Mouse (Mus musculus): Measurements from ENCODE around the gene Sipa1l3. TPM values are rescaled to one million over a fixed set of nuclear protein-coding genes. Genes with fewer than 3 reads are reported as not detected.

Sipa1l3 gene
- total RNA-seq, 2 experiments from 2014 or later: 122 to 125 TPM

GRCm38 (mm10) chr7:29309221-29309721, 209.2 kb downstream of the Sipa1l3 start:
- DNase-seq (ENCODE audit: low spot score in 2 of 2): peak; percentile 65 to 72

GRCm38 (mm10) chr7:29307350-29308104, 210.9 kb downstream of the Sipa1l3 start:
- peak; percentile 96 to 98 for DNase-seq (ENCODE audit: low spot score in 2 of 2)

DNA sequence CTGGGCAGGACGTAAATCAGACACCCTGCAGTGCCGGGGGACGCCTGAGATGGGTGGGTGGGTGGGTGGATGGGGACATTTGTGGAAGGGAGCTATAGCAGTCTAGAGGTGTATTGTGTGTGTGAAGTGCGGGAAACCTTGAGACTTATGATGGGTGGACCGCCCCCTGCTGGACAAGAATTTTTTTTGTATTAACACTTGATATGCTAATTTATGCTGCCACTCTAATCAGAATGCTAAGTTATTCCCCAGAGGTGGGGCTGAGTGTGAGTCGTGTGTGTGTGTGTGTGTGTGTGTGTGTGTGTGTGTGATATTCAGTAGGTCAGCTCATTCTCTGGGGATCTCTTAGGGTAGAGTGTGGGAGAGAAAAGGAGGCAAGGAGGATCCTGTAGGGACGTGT, 211.8 kb downstream of the Sipa1l3 start:
- DNase-seq (ENCODE audit: low spot score in 2 of 2): peak; percentile 46 to 68

GRCm38 (mm10) chr7:29306108-29306507, 212.3 kb downstream of the Sipa1l3 start:
- DNase-seq (ENCODE audit: low spot score in 2 of 2): no peak

GRCm38 (mm10) chr7:29305263-29305988, 213.0 kb downstream of the Sipa1l3 start:
- peak; percentile 30 to 49 for DNase-seq (ENCODE audit: low spot score in 2 of 2)

- peak; percentile 32 to 54 for DNase-seq (ENCODE audit: low spot score in 2 of 2)
These were observed 213.8 kb downstream of the Sipa1l3 start for GRCm38 (mm10) chr7:29304463-29305262.

DNA sequence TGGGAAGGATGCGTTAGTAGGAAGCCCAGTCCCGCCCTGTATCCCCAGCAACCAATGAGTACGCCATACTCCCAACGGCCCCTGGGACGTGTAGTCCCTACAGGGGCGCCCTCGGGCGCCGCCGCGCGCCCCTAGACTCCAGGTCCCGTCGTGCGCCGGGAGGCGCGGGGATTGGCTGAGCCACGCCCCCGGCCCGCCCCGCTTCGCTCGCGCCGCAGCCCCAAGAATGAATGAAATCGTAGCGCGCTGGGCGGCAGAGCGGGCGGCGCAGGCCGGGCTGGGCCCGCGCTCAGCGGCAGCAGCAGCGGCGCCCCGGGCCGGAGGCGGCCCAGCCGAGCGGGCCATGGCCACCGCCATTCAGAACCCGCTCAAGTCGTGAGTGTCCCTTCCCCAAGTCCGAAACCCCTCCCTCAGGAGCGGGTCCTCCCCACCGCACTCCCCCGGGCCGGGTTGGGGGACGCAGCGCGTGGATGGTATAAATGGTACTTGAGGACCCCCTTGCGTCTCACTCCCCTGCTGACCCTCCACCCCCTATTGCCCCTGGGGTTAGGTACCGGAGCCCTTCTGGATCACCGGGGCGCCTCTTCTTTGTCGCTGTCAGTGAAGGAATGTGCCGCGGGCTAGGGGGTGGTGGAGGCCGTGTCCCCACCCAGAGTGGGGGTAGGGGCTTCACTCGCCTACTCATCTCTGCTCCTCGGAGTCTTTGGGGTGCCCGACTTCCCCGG, 214.5 kb downstream of the Sipa1l3 start, which contains the start of gene Dpf1:
Dpf1 (plus strand) TSS at position 214 of the 725 bp plus-strand sequence.
- DNase-seq (ENCODE audit: low spot score in 2 of 2): peak; percentile 86 to 92

DNA sequence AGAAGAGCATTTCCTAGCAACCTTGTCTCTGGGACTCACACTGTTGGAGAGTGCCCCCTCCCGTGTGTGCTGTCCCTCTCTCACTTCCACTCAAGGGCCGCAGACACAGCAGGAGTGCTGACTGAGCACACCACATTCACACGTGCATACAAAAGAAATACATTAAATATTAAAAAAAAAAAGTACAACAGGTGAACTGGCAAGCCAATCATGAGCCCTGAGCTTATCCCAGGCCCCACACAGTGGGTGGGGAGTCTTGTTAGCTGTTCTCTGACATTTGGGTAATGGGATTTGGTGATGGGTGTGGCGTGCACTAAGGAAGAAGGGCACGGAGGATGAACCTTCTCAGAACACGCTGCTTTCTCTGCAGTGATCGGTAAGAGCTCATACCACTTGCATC, 215.8 kb downstream of the Sipa1l3 start:
- DNase-seq (ENCODE audit: low spot score in 2 of 2): no peak

DNA sequence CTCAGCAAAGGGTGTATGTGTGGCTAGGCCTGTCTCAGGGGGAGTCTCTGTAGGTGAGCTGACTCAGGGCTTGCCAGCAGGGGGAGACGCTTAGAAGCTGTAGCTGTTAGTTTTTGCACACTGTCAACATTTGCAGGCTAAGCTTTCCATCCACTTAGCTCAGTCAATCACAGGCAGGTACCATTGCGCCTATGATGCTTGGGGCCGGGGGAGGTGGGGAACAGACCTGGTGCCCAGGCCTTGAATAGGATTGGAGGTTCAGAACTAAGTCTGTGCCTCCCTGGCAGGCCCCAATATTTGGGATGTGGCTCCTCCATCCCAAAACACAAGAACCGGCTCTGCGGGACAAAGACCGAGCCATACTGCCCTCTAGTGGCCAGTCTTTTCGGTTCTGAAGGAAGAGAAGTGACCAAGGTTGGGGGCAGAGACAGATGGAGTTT, 217.3 kb downstream of the Sipa1l3 start:
- DNase-seq (ENCODE audit: low spot score in 2 of 2): peak; percentile 78 to 84

DNA sequence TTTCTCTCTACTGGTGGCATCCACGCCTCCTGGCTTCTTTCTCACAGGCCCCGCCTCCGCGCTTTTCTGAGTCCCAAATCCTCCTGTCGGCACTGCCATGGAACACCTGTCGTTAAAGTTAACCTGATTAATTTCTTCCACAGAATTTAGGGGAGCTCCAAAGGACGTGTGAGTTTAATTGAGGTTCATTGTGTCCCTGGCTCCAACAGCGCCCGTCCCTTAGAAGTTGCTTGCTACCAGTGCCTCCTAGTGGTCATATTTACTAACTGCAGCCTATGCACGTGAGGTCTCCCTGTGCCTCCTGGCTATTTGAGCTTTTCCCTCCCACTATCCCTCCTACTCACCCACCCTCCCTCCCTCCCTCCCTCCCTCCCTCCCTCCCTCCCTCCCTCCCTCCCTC, 221.4 kb downstream of the Sipa1l3 start:
- DNase-seq (ENCODE audit: low spot score in 2 of 2): peak; percentile 64 to 72

GRCm38 (mm10) chr7:29295861-29296647, 222.4 kb downstream of the Sipa1l3 start:
- no peak for DNase-seq (ENCODE audit: low spot score in 2 of 2)

- peak in 1 of 2 experiments; percentile 14 for DNase-seq (ENCODE audit: low spot score in 2 of 2)
These were observed 224.2 kb downstream of the Sipa1l3 start for GRCm38 (mm10) chr7:29294111-29294761.

DNA sequence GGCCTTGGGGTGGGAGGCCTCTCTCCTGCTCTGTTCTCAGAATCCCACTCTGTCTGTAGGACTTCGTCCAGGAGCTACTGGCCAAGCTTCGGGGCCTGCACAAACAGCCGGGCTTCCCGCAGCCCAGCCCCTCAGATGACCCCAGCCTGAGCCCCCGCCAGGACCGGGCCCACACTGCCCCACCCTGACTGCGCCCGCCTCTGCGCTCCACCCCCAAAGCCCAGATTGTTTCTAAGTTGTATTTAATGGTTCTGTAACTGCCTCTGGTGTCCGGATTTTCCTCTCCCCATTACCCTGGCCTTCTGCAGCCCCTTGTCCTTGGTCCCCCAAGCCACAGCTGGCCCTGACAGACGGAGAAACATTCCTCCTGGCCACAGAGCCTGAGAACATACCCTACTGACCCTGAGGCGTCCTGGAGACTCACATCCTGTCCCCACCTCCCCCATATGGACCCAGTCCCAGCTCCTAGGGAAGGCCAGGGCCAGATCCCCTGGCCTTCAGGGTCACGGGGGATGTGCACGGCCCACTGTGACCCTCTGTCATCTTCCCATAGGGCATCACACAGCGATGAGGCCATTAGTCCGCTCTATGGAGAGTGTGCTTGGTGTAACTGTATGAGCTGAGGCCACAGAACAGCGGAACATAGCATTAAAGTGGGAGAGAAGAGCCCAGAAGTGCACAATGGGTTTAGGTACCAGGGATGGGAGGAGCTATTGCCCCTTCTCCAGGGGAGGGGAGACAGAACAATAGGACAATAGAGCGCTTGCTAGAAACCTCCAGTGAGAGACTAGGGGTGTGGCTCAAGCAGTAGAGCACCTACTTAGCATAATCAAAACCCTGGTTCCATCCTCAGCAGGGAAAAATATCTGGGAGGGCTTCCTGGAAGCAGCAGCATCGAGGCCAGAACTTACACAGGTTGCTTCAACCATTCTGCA, 225.0 kb downstream of the Sipa1l3 start:
- DNase-seq (ENCODE audit: low spot score in 2 of 2): peak in 1 of 2 experiments; percentile 21

- DNase-seq (ENCODE audit: low spot score in 2 of 2): no peak
These were observed 225.9 kb downstream of the Sipa1l3 start for GRCm38 (mm10) chr7:29292458-29293098.

GRCm38 (mm10) chr7:29291616-29292457, 226.6 kb downstream of the Sipa1l3 start:
- DNase-seq (ENCODE audit: low spot score in 2 of 2): peak in 1 of 2 experiments; percentile 34

- peak in 1 of 2 experiments; percentile 34 for DNase-seq (ENCODE audit: low spot score in 2 of 2)
These were observed 227.6 kb downstream of the Sipa1l3 start for GRCm38 (mm10) chr7:29290691-29291485.

Measured in layer of hippocampus, postnatal 10 days (tissue).